Mouse (Mus musculus): ENCODE results near the gene Chchd10. TPM values are rescaled to one million over a fixed set of nuclear protein-coding genes. Genes with fewer than 3 reads are reported as not detected.
"Not testable (repeated sequence)": the region's sequence is repeated elsewhere in the genome, so short reads cannot be mapped to it uniquely, and the experiment has no call there.

Gene Chchd10
- total RNA-seq (2022): 100 to 1,000 TPM; 741 to 924 (median 745) TPM

GRCm38 (mm10) chr10:75932891-75933290, at the start of gene Chchd10:
Gene Chchd10, plus strand, starts transcription at chr10:75933130.
- DNase-seq: no peak

- DNase-seq: peak; percentile 75
Measured at GRCm38 (mm10) chr10:75883232-75883552, 49.7 kb upstream of the Chchd10 start.

GRCm38 (mm10) chr10:75884742-75885141, 48.2 kb upstream of the Chchd10 start:
- DNase-seq: no peak

GRCm38 (mm10) chr10:75887504-75887903, 45.4 kb upstream of the Chchd10 start:
- DNase-seq: not testable (repeated sequence)

- no peak for DNase-seq
Measured at GRCm38 (mm10) chr10:75889406-75890153, 43.4 kb upstream of the Chchd10 start.

GRCm38 (mm10) chr10:75893089-75893750, 39.7 kb upstream of the Chchd10 start, which contains the start of gene Derl3:
Gene Derl3, plus strand, starts transcription at chr10:75893413.
- DNase-seq: peak; percentile 95

GRCm38 (mm10) chr10:75894601-75895000, 38.3 kb upstream of the Chchd10 start:
- DNase-seq: no peak

- no peak for DNase-seq
Measured at GRCm38 (mm10) chr10:75895730-75896129, 37.2 kb upstream of the Chchd10 start.

- no peak for DNase-seq
Measured at GRCm38 (mm10) chr10:75896208-75896607, 36.7 kb upstream of the Chchd10 start.

GRCm38 (mm10) chr10:75897373-75897772, 35.6 kb upstream of the Chchd10 start:
- peak; percentile 56 for DNase-seq

- no peak for DNase-seq
Measured at GRCm38 (mm10) chr10:75898039-75898564, 34.8 kb upstream of the Chchd10 start.

- peak; percentile 73 for DNase-seq
Measured at GRCm38 (mm10) chr10:75898846-75899245, 34.1 kb upstream of the Chchd10 start.

GRCm38 (mm10) chr10:75904391-75904790, 28.5 kb upstream of the Chchd10 start:
- no peak for DNase-seq

- no peak for DNase-seq
Measured at GRCm38 (mm10) chr10:75906882-75907281, 26.0 kb upstream of the Chchd10 start.

- DNase-seq: no peak
Measured at GRCm38 (mm10) chr10:75910698-75911097, 22.2 kb upstream of the Chchd10 start.

- no peak for DNase-seq
Measured at GRCm38 (mm10) chr10:75913013-75913589, 19.8 kb upstream of the Chchd10 start.

GRCm38 (mm10) chr10:75915557-75915956, 17.4 kb upstream of the Chchd10 start:
- DNase-seq: no peak

GRCm38 (mm10) chr10:75916840-75917239, 16.1 kb upstream of the Chchd10 start:
- no peak for DNase-seq

GRCm38 (mm10) chr10:75919026-75919425, 13.9 kb upstream of the Chchd10 start:
- no peak for DNase-seq

- peak; percentile 92 for DNase-seq
Measured at GRCm38 (mm10) chr10:75921026-75921725, 11.8 kb upstream of the Chchd10 start, which contains the start of gene Smarcb1. Gene Smarcb1, minus strand, starts transcription at chr10:75921617.

GRCm38 (mm10) chr10:75921726-75922560, 11.0 kb upstream of the Chchd10 start:
- DNase-seq: no peak

GRCm38 (mm10) chr10:75924324-75924723, 8.6 kb upstream of the Chchd10 start:
- no peak for DNase-seq
